Mouse (Mus musculus) adrenal gland, postnatal 10 days (tissue): ENCODE measurements at regions not wholly inside any gene's neighbourhood (a gene's known extent, or its start where the extent isn't known, plus 50 kb on each side); places are given as distances from the start of the nearest gene placed in this dataset.

Experiments used
- DNase-seq: peaks from one replicate; pipeline ENCODE4 v3.0.0; 2021; ENCODE audit warnings: mixed read lengths

GRCm38 (mm10) chr14:80247575-80247974 is 263.7 kb downstream of the Olfm4 start:
- peak; percentile 14 for DNase-seq

- no peak for DNase-seq
Observed at GRCm38 (mm10) chr14:80249882-80250281, 266.0 kb downstream of the Olfm4 start.

- DNase-seq = peak; percentile 41
Observed at GRCm38 (mm10) chr14:80257086-80257485, 273.2 kb downstream of the Olfm4 start.

GRCm38 (mm10) chr14:80263173-80263572 is 279.3 kb downstream of the Olfm4 start:
- no peak for DNase-seq

- DNase-seq = no peak
Observed at GRCm38 (mm10) chr14:80265081-80265480, 281.2 kb downstream of the Olfm4 start.

- DNase-seq = peak; percentile 73
Observed at GRCm38 (mm10) chr14:80269179-80269951, 285.5 kb downstream of the Olfm4 start.

GRCm38 (mm10) chr14:80270063-80270462 is 286.2 kb downstream of the Olfm4 start:
- no peak for DNase-seq

- DNase-seq = no peak
Observed at GRCm38 (mm10) chr14:80280188-80280587, 296.3 kb downstream of the Olfm4 start.

- no peak for DNase-seq
Observed at GRCm38 (mm10) chr14:80283726-80284125, 299.8 kb downstream of the Olfm4 start.

- no peak for DNase-seq
Observed at GRCm38 (mm10) chr14:80291360-80291759, 307.5 kb downstream of the Olfm4 start.

GRCm38 (mm10) chr14:80293378-80293777 is 309.5 kb downstream of the Olfm4 start:
- no peak for DNase-seq

GRCm38 (mm10) chr14:80329651-80330050 is 345.8 kb downstream of the Olfm4 start:
- DNase-seq = no peak

- no peak for DNase-seq
Observed at GRCm38 (mm10) chr14:80362024-80362622, 378.2 kb downstream of the Olfm4 start.

GRCm38 (mm10) chr14:80369448-80370153 is 385.7 kb downstream of the Olfm4 start:
- DNase-seq = no peak

GRCm38 (mm10) chr14:80374290-80374689 is 390.4 kb downstream of the Olfm4 start:
- DNase-seq = no peak

GRCm38 (mm10) chr14:80377064-80377463 is 393.2 kb downstream of the Olfm4 start:
- no peak for DNase-seq

GRCm38 (mm10) chr14:80391418-80391817 is 407.5 kb downstream of the Olfm4 start:
- DNase-seq = no peak

GRCm38 (mm10) chr14:80408317-80408716 is 424.4 kb downstream of the Olfm4 start:
- DNase-seq = no peak

- no peak for DNase-seq
Observed at GRCm38 (mm10) chr14:80418810-80419325, 435.0 kb downstream of the Olfm4 start.

- no peak for DNase-seq
Observed at GRCm38 (mm10) chr14:80443820-80444219, 459.9 kb downstream of the Olfm4 start.

GRCm38 (mm10) chr14:80471470-80471869 is 487.6 kb downstream of the Olfm4 start:
- DNase-seq = no peak

GRCm38 (mm10) chr14:80479918-80480317 is 496.0 kb downstream of the Olfm4 start:
- DNase-seq = no peak

- DNase-seq = no peak
Observed at GRCm38 (mm10) chr14:80482771-80483170, 498.9 kb downstream of the Olfm4 start.
